Mouse (Mus musculus): ENCODE results near the gene Rhoc. TPM values are rescaled to one million over a fixed set of nuclear protein-coding genes. Genes with fewer than 3 reads are reported as not detected.

The Rhoc gene
- polyA plus RNA-seq, 1 experiment, result 33.5 TPM

GRCm38 (mm10) chr3:104765021-104765420 lies 23.2 kb upstream of the Rhoc start:
- Histone ChIP-seq H3K27ac (ENCODE audit: control insufficient read depth, insufficient read depth, low read depth, low read length, poor library complexity) (no peak overlapping the region), H3K4me3 (replicated peaks; ENCODE audit: control insufficient read depth, low read depth, low read length) (no peak overlapping the region), H3K4me1 (ENCODE audit: control insufficient read depth, insufficient read depth, low read length) (no peaks in the 10 kb centered on the region; the same call in none of the 2 replicates)
- TF ChIP-seq CTCF (IDR thresholded peaks at IDR 0.05; ENCODE audit: control insufficient read depth, insufficient read depth, low read length) (peak; percentile 38; the same call in 1 of the 2 replicates), POLR2A (IDR thresholded peaks at IDR 0.05; ENCODE audit: borderline replicate concordance, control insufficient read depth, low read depth, low read length) (no peak)
- 22% methylated on average over 4 of the region's 4 CpGs for WGBS

- Histone ChIP-seq H3K27ac (ENCODE audit: control insufficient read depth, insufficient read depth, low read depth, low read length, poor library complexity) (no peak overlapping the region), H3K4me1 (ENCODE audit: control insufficient read depth, insufficient read depth, low read length) (no peaks in the 10 kb centered on the region; the same call in none of the 2 replicates), H3K4me3 (replicated peaks; ENCODE audit: control insufficient read depth, low read depth, low read length) (no peak overlapping the region)
- TF ChIP-seq CTCF (IDR thresholded peaks at IDR 0.05; ENCODE audit: control insufficient read depth, insufficient read depth, low read length) (no peak), POLR2A (IDR thresholded peaks at IDR 0.05; ENCODE audit: borderline replicate concordance, control insufficient read depth, low read depth, low read length) (no peak)
- WGBS, result 52% methylated on average over 2 of the region's 2 CpGs
Observed at GRCm38 (mm10) chr3:104767141-104767540, 21.0 kb upstream of the Rhoc start.

- WGBS, result 55% methylated on average over 4 of the region's 4 CpGs
- no peaks in the 10 kb centered on the region; the same call in none of the 2 replicates for H3K4me1 ChIP-seq (ENCODE audit: control insufficient read depth, insufficient read depth, low read length)
- H3K27ac ChIP-seq (ENCODE audit: control insufficient read depth, insufficient read depth, low read depth, low read length, poor library complexity), result no peak overlapping the region
- TF ChIP-seq CTCF (IDR thresholded peaks at IDR 0.05; ENCODE audit: control insufficient read depth, insufficient read depth, low read length), result no peak
- TF ChIP-seq POLR2A (IDR thresholded peaks at IDR 0.05; ENCODE audit: borderline replicate concordance, control insufficient read depth, low read depth, low read length), result no peak
- H3K4me3 ChIP-seq (replicated peaks; ENCODE audit: control insufficient read depth, low read depth, low read length), result no peak overlapping the region
Observed at GRCm38 (mm10) chr3:104767716-104768115, 20.5 kb upstream of the Rhoc start.

GRCm38 (mm10) chr3:104769135-104769534 lies 19.0 kb upstream of the Rhoc start:
- no peaks in the 10 kb centered on the region; the same call in none of the 2 replicates for H3K4me1 ChIP-seq (ENCODE audit: control insufficient read depth, insufficient read depth, low read length)
- no peak overlapping the region for H3K4me3 ChIP-seq (replicated peaks; ENCODE audit: control insufficient read depth, low read depth, low read length)
- no peak overlapping the region for H3K27ac ChIP-seq (ENCODE audit: control insufficient read depth, insufficient read depth, low read depth, low read length, poor library complexity)
- WGBS, result 64% methylated on average over 3 of the region's 3 CpGs
- TF ChIP-seq POLR2A (IDR thresholded peaks at IDR 0.05; ENCODE audit: borderline replicate concordance, control insufficient read depth, low read depth, low read length) (no peak), CTCF (IDR thresholded peaks at IDR 0.05; ENCODE audit: control insufficient read depth, insufficient read depth, low read length) (no peak)

- TF ChIP-seq CTCF (IDR thresholded peaks at IDR 0.05; ENCODE audit: control insufficient read depth, insufficient read depth, low read length) (peak; percentile 68), POLR2A (IDR thresholded peaks at IDR 0.05; ENCODE audit: borderline replicate concordance, control insufficient read depth, low read depth, low read length) (no peak)
- no peaks in the 10 kb centered on the region; the same call in none of the 2 replicates for H3K4me1 ChIP-seq (ENCODE audit: control insufficient read depth, insufficient read depth, low read length)
- H3K4me3 ChIP-seq (replicated peaks; ENCODE audit: control insufficient read depth, low read depth, low read length), result no peak overlapping the region
- WGBS, result 64% methylated on average over 10 of the region's 10 CpGs
- no peak overlapping the region for H3K27ac ChIP-seq (ENCODE audit: control insufficient read depth, insufficient read depth, low read depth, low read length, poor library complexity)
Observed at GRCm38 (mm10) chr3:104770035-104770434, 18.1 kb upstream of the Rhoc start.

- 88% methylated on average over 3 of the region's 3 CpGs for WGBS
- Histone ChIP-seq H3K4me1 (ENCODE audit: control insufficient read depth, insufficient read depth, low read length) (no peaks in the 10 kb centered on the region; the same call in none of the 2 replicates), H3K27ac (ENCODE audit: control insufficient read depth, insufficient read depth, low read depth, low read length, poor library complexity) (no peak overlapping the region), H3K4me3 (replicated peaks; ENCODE audit: control insufficient read depth, low read depth, low read length) (no peak overlapping the region)
- TF ChIP-seq CTCF (IDR thresholded peaks at IDR 0.05; ENCODE audit: control insufficient read depth, insufficient read depth, low read length), result no peak
Observed at GRCm38 (mm10) chr3:104770918-104771317, 17.3 kb upstream of the Rhoc start.

- TF ChIP-seq CTCF (IDR thresholded peaks at IDR 0.05; ENCODE audit: control insufficient read depth, insufficient read depth, low read length) (no peak), POLR2A (IDR thresholded peaks at IDR 0.05; ENCODE audit: borderline replicate concordance, control insufficient read depth, low read depth, low read length) (no peak)
- H3K4me1 ChIP-seq (ENCODE audit: control insufficient read depth, insufficient read depth, low read length), result no peaks in the 10 kb centered on the region; the same call in none of the 2 replicates
- 34% methylated on average over 6 of the region's 6 CpGs for WGBS
- H3K27ac ChIP-seq (ENCODE audit: control insufficient read depth, insufficient read depth, low read depth, low read length, poor library complexity), result no peak overlapping the region
- H3K4me3 ChIP-seq (replicated peaks; ENCODE audit: control insufficient read depth, low read depth, low read length), result no peak overlapping the region
Observed at GRCm38 (mm10) chr3:104771460-104771859, 16.7 kb upstream of the Rhoc start.

GRCm38 (mm10) chr3:104773301-104773700 lies 14.9 kb upstream of the Rhoc start:
- H3K27ac ChIP-seq (ENCODE audit: control insufficient read depth, insufficient read depth, low read depth, low read length, poor library complexity), result no peak overlapping the region
- no peak overlapping the region for H3K4me3 ChIP-seq (replicated peaks; ENCODE audit: control insufficient read depth, low read depth, low read length)
- TF ChIP-seq CTCF (IDR thresholded peaks at IDR 0.05; ENCODE audit: control insufficient read depth, insufficient read depth, low read length), result no peak
- TF ChIP-seq POLR2A (IDR thresholded peaks at IDR 0.05; ENCODE audit: borderline replicate concordance, control insufficient read depth, low read depth, low read length), result no peak
- WGBS, result 86% methylated on average over 7 of the region's 7 CpGs
- H3K4me1 ChIP-seq (ENCODE audit: control insufficient read depth, insufficient read depth, low read length), result no peaks in the 10 kb centered on the region; the same call in 1 of the 2 replicates

GRCm38 (mm10) chr3:104777342-104777741 lies 10.8 kb upstream of the Rhoc start:
- H3K27ac ChIP-seq (ENCODE audit: control insufficient read depth, insufficient read depth, low read depth, low read length, poor library complexity), result no peak overlapping the region
- no peak for TF ChIP-seq POLR2A (IDR thresholded peaks at IDR 0.05; ENCODE audit: borderline replicate concordance, control insufficient read depth, low read depth, low read length)
- TF ChIP-seq CTCF (IDR thresholded peaks at IDR 0.05; ENCODE audit: control insufficient read depth, insufficient read depth, low read length), result no peak
- no peak overlapping the region for H3K4me3 ChIP-seq (replicated peaks; ENCODE audit: control insufficient read depth, low read depth, low read length)
- peaks cover under 1% of the 10 kb centered on the region for H3K4me1 ChIP-seq (ENCODE audit: control insufficient read depth, insufficient read depth, low read length)
- WGBS, result 2% methylated on average over 20 of the region's 20 CpGs

All from bone marrow, adult 2 months (tissue).